Comparison of ENCODE assay signal across 17 mouse cellular contexts in the genomic region with DNA sequence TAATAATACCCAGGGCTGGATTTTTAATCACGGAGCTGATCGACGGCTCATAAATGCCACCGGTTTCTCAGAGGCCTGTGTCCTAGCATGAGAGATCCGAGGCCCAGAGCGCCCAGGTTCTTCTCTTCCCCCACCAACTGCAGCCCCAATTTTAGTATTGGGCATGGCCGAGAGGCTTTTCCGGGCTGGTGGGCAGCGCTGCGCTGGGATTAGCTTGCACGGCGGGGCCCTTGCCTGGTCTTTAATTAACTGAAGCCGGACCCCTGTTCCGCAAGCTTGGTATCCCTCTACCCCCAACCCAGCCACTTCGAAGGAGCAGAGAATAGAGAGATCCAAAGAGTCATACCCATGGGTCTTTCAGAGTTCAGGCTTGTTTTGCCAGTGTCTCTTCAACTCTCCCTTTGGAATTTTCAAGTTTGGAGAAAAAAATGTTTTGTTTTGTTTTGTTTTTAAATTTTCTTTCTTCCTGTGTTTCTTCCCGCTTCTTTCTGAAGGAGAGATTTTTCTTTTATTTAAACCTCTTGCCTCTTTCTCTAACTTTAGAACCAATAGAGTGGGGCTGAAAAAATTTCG. TPM values are rescaled to one million over a fixed set of nuclear protein-coding genes. Genes with fewer than 3 reads are reported as not detected.
A peak's percentile ranks its signal among the peaks of the same experiment; 100 is the strongest.
DNase-seq lines count a peak whose midpoint lies in the region; ATAC-seq and TF ChIP-seq lines count a peak whose summit lies in the region.
"Had no signal": no experiment of that assay in that cellular context is flagged by ENCODE, and none has a peak within 500 bp of the region (broad histone marks: within the 10 kb centered on the region; RNA-seq: fewer than 3 reads in every experiment).

No protein-coding gene starts in this region.

- H3K4me2 ChIP-seq in forebrain, embryonic 11.5 days (ENCODE audit: low read depth, low read length, severe bottlenecking): no peak overlapping the region
- no peak overlapping the region for H3K4me2 ChIP-seq in forebrain, postnatal 0 days (ENCODE audit: low read depth)
- H3K4me2 ChIP-seq in hindbrain, embryonic 12.5 days (replicated peaks): 0 out of 2 replicates have a peak overlapping the region, but pooled peaks have one; percentile 86
- H3K4me2 ChIP-seq in midbrain, embryonic 13.5 days (replicated peaks): peak overlapping the region; percentile 29; the same call in 1 of the 2 replicates
- H3K4me2 ChIP-seq: liver, embryonic 15.5 days had no signal

- peaks cover 9% of the 10 kb centered on the region for H3K4me1 ChIP-seq in forebrain, embryonic 11.5 days (replicated peaks; ENCODE audit: control insufficient read depth, insufficient read depth, low read length)
- no peaks in the 10 kb centered on the region for H3K4me1 ChIP-seq in forebrain, postnatal 0 days (ENCODE audit: insufficient read depth)
- H3K4me1 ChIP-seq in hindbrain, embryonic 12.5 days: peaks cover 18% of the 10 kb centered on the region
- H3K4me1 ChIP-seq in midbrain, embryonic 13.5 days (replicated peaks): peaks cover 32% of the 10 kb centered on the region

- DNase-seq in forebrain, embryonic 11.5 days (ENCODE audit: low spot score): peak; percentile 66
- no peak for DNase-seq in forebrain, postnatal 0 days
- peak; percentile 51 for DNase-seq in embryo, embryonic 9.5 days (ENCODE audit: extremely low spot score)
- no peak for DNase-seq in liver
- no peak for DNase-seq in ovary, postnatal 14 days (ENCODE audit: low spot score)
- DNase-seq in ovary, postnatal 10 days (ENCODE audit: low spot score): no peak
- DNase-seq: adrenal gland, postnatal 25 days; gastrocnemius, postnatal 36 days; kidney, postnatal 25 days had no signal

- WGBS in forebrain, embryonic 11.5 days: 2% methylated on average over 17 of the region's 17 CpGs
- WGBS in forebrain, postnatal 0 days: 2% methylated on average over 17 of the region's 17 CpGs
- under 1% methylated on average over 17 of the region's 17 CpGs for WGBS in hindbrain, embryonic 12.5 days
- under 1% methylated on average over 17 of the region's 17 CpGs for WGBS in midbrain, embryonic 13.5 days

- 0 out of 2 replicates have a peak overlapping the region, but pooled peaks have one; percentile 13 for H3K9ac ChIP-seq in forebrain, embryonic 11.5 days (ENCODE audit: low read length)
- no peak overlapping the region for H3K9ac ChIP-seq in forebrain, postnatal 0 days
- H3K9ac ChIP-seq in hindbrain, embryonic 12.5 days: no peak overlapping the region
- H3K9ac ChIP-seq in midbrain, embryonic 13.5 days (replicated peaks): peak overlapping the region; percentile 68; the same call in 1 of the 2 replicates
- H3K9ac ChIP-seq: liver, embryonic 15.5 days had no signal

- peaks cover 79% of the 10 kb centered on the region for H3K27me3 ChIP-seq in forebrain, embryonic 11.5 days (ENCODE audit: control insufficient read depth, insufficient read depth, low read length)
- H3K27me3 ChIP-seq in forebrain, postnatal 0 days (ENCODE audit: insufficient read depth, low read length): peaks cover 82% of the 10 kb centered on the region
- H3K27me3 ChIP-seq in hindbrain, embryonic 12.5 days: peaks cover 91% of the 10 kb centered on the region
- peaks cover 92% of the 10 kb centered on the region for H3K27me3 ChIP-seq in midbrain, embryonic 13.5 days

- ATAC-seq in forebrain, embryonic 11.5 days (replicated peaks; ENCODE audit: low FRiP score): no peak
- no peak for ATAC-seq in forebrain, postnatal 0 days
- no peak for ATAC-seq in hindbrain, embryonic 12.5 days (ENCODE audit: low FRiP score)
- no peak for ATAC-seq in midbrain, embryonic 13.5 days
- ATAC-seq: intestine, postnatal 0 days had no signal

- peak overlapping the region; percentile 12; the same call in 1 of the 2 replicates for H3K4me3 ChIP-seq in forebrain, embryonic 11.5 days (ENCODE audit: low read depth, low read length)
- no peak overlapping the region for H3K4me3 ChIP-seq in forebrain, postnatal 0 days (ENCODE audit: low read depth, low read length)
- H3K4me3 ChIP-seq in hindbrain, embryonic 12.5 days: peak overlapping the region; percentile 49
- peak overlapping the region; percentile 49 for H3K4me3 ChIP-seq in midbrain, embryonic 13.5 days (replicated peaks)
- H3K4me3 ChIP-seq: liver, embryonic 15.5 days; myocyte had no signal

- H3K36me3 ChIP-seq in forebrain, embryonic 11.5 days (ENCODE audit: control insufficient read depth, insufficient read depth, low read length): no peaks in the 10 kb centered on the region
- H3K36me3 ChIP-seq in forebrain, postnatal 0 days (ENCODE audit: insufficient read depth): no peaks in the 10 kb centered on the region
- H3K36me3 ChIP-seq in hindbrain, embryonic 12.5 days: no peaks in the 10 kb centered on the region
- H3K36me3 ChIP-seq in midbrain, embryonic 13.5 days: no peaks in the 10 kb centered on the region
- H3K36me3 ChIP-seq: liver, embryonic 15.5 days had no signal

- no peaks in the 10 kb centered on the region; the same call in 1 of the 2 replicates for H3K9me3 ChIP-seq in forebrain, embryonic 11.5 days (ENCODE audit: control insufficient read depth, low read length)
- H3K9me3 ChIP-seq in forebrain, postnatal 0 days (ENCODE audit: low read length): no peaks in the 10 kb centered on the region
- H3K9me3 ChIP-seq in hindbrain, embryonic 12.5 days (replicated peaks): peaks cover 5% of the 10 kb centered on the region
- no peaks in the 10 kb centered on the region for H3K9me3 ChIP-seq in midbrain, embryonic 13.5 days
- H3K9me3 ChIP-seq: liver, embryonic 15.5 days had no signal

- TF ChIP-seq CTCF in forebrain, postnatal 0 days (IDR thresholded peaks at IDR 0.05; ENCODE audit: low read depth): no peak

- H3K27ac ChIP-seq in forebrain, embryonic 11.5 days (ENCODE audit: low read depth, low read length): no peak overlapping the region
- H3K27ac ChIP-seq in forebrain, postnatal 0 days (ENCODE audit: low read depth, low read length): no peak overlapping the region
- no peak overlapping the region for H3K27ac ChIP-seq in hindbrain, embryonic 12.5 days
- peak overlapping the region; percentile 77 for H3K27ac ChIP-seq in midbrain, embryonic 13.5 days
- H3K27ac ChIP-seq: liver, embryonic 15.5 days; macrophage had no signal

RNA-seq across cellular contexts. Expression of a gene that starts 1.2 kb away (rescaled TPM):
- 7.1 and 8.4 TPM in 2 replicates for polyA plus RNA-seq in forebrain, embryonic 11.5 days (2014; fragmentation: Nextera tagmentation; extraction: Ambion mirVana)
- 1.2 and 5.2 TPM in 2 replicates for total RNA-seq in forebrain, postnatal 0 days (2014; rRNA removed)
- polyA plus RNA-seq in forebrain, postnatal 0 days (2015; fragmentation: Nextera tagmentation; extraction: Ambion mirVana): 0.54 and 1.5 TPM in 2 replicates
- polyA plus RNA-seq in hindbrain, embryonic 12.5 days (2016; fragmentation: Nextera tagmentation; extraction: Ambion mirVana): 10.3 and 16.3 TPM in 2 replicates
- polyA plus RNA-seq in midbrain, embryonic 13.5 days (2015; fragmentation: Nextera tagmentation; extraction: Ambion mirVana): 15.0 and 19.6 TPM in 2 replicates
- total RNA-seq: adrenal gland, postnatal 25 days; left cerebral cortex, postnatal 14 days had no signal
- polyA plus RNA-seq: heart, embryonic 14.5 days; macrophage; myocyte had no signal

Comparison
In these comparisons a context has a peak if more than half of its experiments do, and no peak if none do; other contexts are left out.
1. DNase-seq: peak in forebrain, embryonic 11.5 days (single experiment) and embryo, embryonic 9.5 days (single experiment); none in forebrain, postnatal 0 days (single experiment), liver (single experiment), ovary, postnatal 14 days (single experiment) and ovary, postnatal 10 days (single experiment).
2. H3K9ac ChIP-seq: peak in forebrain, embryonic 11.5 days (single experiment) and midbrain, embryonic 13.5 days (single experiment); none in forebrain, postnatal 0 days (single experiment) and hindbrain, embryonic 12.5 days (single experiment).
3. H3K4me2 ChIP-seq: peak in hindbrain, embryonic 12.5 days (single experiment) and midbrain, embryonic 13.5 days (single experiment); none in forebrain, embryonic 11.5 days (single experiment) and forebrain, postnatal 0 days (single experiment).